Mouse (Mus musculus) layer of hippocampus, postnatal 10 days (tissue): ENCODE results near the gene Fto. TPM values are rescaled to one million over a fixed set of nuclear protein-coding genes. Genes with fewer than 3 reads are reported as not detected.

Experiments
- DNase-seq, 2 experiments: peaks; one replicate each; pipeline ENCODE4 v3.0.0; 2021; ENCODE audit warnings: low spot score in 2 of 2
- total RNA-seq, 2 experiments: library from RNA; stranded (reverse); gene quantifications; 2 replicates each; pipeline ENCODE4 v1.2.3; 2021

Gene Fto
- total RNA-seq, 2 experiments from 2014 or later, result 116 to 120 TPM

GRCm38 (mm10) chr8:91640471-91640870 is 327.1 kb downstream of the Fto start:
- DNase-seq, result no peak

- no peak for DNase-seq
Observed at GRCm38 (mm10) chr8:91645484-91645883, 332.2 kb downstream of the Fto start.

GRCm38 (mm10) chr8:91647959-91648358 is 334.6 kb downstream of the Fto start:
- DNase-seq, result no peak

GRCm38 (mm10) chr8:91648776-91649175 is 335.5 kb downstream of the Fto start:
- no peak for DNase-seq

- no peak for DNase-seq
Observed at GRCm38 (mm10) chr8:91653561-91653960, 340.2 kb downstream of the Fto start.

GRCm38 (mm10) chr8:91657381-91657780 is 344.1 kb downstream of the Fto start:
- DNase-seq, result no peak

GRCm38 (mm10) chr8:91660879-91661278 is 347.6 kb downstream of the Fto start:
- no peak for DNase-seq

- DNase-seq, result no peak
Observed at GRCm38 (mm10) chr8:91669461-91670071, 356.2 kb downstream of the Fto start.

- DNase-seq, result peak; percentile 47 to 60
Observed at GRCm38 (mm10) chr8:91676928-91677327, 363.6 kb downstream of the Fto start.

- no peak for DNase-seq
Observed at GRCm38 (mm10) chr8:91679451-91679850, 366.1 kb downstream of the Fto start.

GRCm38 (mm10) chr8:91680125-91680524 is 366.8 kb downstream of the Fto start:
- no peak for DNase-seq

GRCm38 (mm10) chr8:91684596-91685317 is 371.4 kb downstream of the Fto start:
- DNase-seq, result no peak

- DNase-seq, result no peak
Observed at GRCm38 (mm10) chr8:91685408-91685807, 372.1 kb downstream of the Fto start.

GRCm38 (mm10) chr8:91692056-91692721 is 378.9 kb downstream of the Fto start:
- no peak for DNase-seq

GRCm38 (mm10) chr8:91706533-91706932 is 393.2 kb downstream of the Fto start:
- no peak for DNase-seq

GRCm38 (mm10) chr8:91708661-91709060 is 395.3 kb downstream of the Fto start:
- no peak for DNase-seq

- no peak for DNase-seq
Observed at GRCm38 (mm10) chr8:91709768-91710167, 396.4 kb downstream of the Fto start.

- DNase-seq, result no peak
Observed at GRCm38 (mm10) chr8:91711202-91711601, 397.9 kb downstream of the Fto start.

- no peak for DNase-seq
Observed at GRCm38 (mm10) chr8:91711981-91712598, 398.8 kb downstream of the Fto start.

- DNase-seq, result no peak
Observed at GRCm38 (mm10) chr8:91712731-91713569, 399.6 kb downstream of the Fto start.
